Mouse (Mus musculus) c-Kit-positive CD71-positive TER-119-positive erythroid progenitor cells, embryonic 14.5 days (primary cell): ENCODE results near the gene Psph.
"Not testable (repeated sequence)": the region's sequence is repeated elsewhere in the genome, so short reads cannot be mapped to it uniquely, and the experiment has no call there.

Experiments used
- DNase-seq: peaks from one replicate; pipeline ENCODE4 v3.0.0-alpha.2; 2013; ENCODE audit warnings: low spot score

Psph gene

GRCm38 (mm10) chr5:129786818-129787790, at the start of gene Psph:
Gene Psph (minus strand): TSS chr5:129787449.
- DNase-seq = peak; percentile 99

GRCm38 (mm10) chr5:129790591-129790990, 3.3 kb upstream of the Psph start:
- DNase-seq = not testable (repeated sequence)

GRCm38 (mm10) chr5:129787818-129788593, 757 bp upstream of the Psph start:
- DNase-seq = no peak

GRCm38 (mm10) chr5:129786161-129786560, 1.1 kb downstream of the Psph start:
- DNase-seq = peak; percentile 9

GRCm38 (mm10) chr5:129785235-129785870, 1.9 kb downstream of the Psph start:
- peak; percentile 16 for DNase-seq

- peak; percentile 45 for DNase-seq
These were observed 5.0 kb downstream of the Psph start for GRCm38 (mm10) chr5:129782211-129782610.

GRCm38 (mm10) chr5:129780131-129780530, 7.1 kb downstream of the Psph start:
- DNase-seq = no peak

- peak; percentile 72 for DNase-seq
These were observed 8.1 kb downstream of the Psph start for GRCm38 (mm10) chr5:129778996-129779716.

- peak; percentile 7 for DNase-seq
These were observed 8.8 kb downstream of the Psph start for GRCm38 (mm10) chr5:129778348-129778995.

- DNase-seq = no peak
These were observed 12.6 kb downstream of the Psph start for GRCm38 (mm10) chr5:129774661-129775060.

- not testable (repeated sequence) for DNase-seq
These were observed 13.9 kb downstream of the Psph start for GRCm38 (mm10) chr5:129773330-129773729.

- DNase-seq = no peak
These were observed 14.8 kb downstream of the Psph start for GRCm38 (mm10) chr5:129772433-129772832.

GRCm38 (mm10) chr5:129770443-129771355, 16.6 kb downstream of the Psph start:
- no peak for DNase-seq

- no peak for DNase-seq
These were observed 25.2 kb downstream of the Psph start for GRCm38 (mm10) chr5:129761865-129762540.

- no peak for DNase-seq
These were observed 27.2 kb downstream of the Psph start for GRCm38 (mm10) chr5:129759929-129760480.

- DNase-seq = no peak
These were observed 30.4 kb downstream of the Psph start for GRCm38 (mm10) chr5:129756886-129757285.

GRCm38 (mm10) chr5:129744050-129744449, 43.2 kb downstream of the Psph start:
- DNase-seq = no peak

- DNase-seq = peak; percentile 56
These were observed 44.3 kb downstream of the Psph start for GRCm38 (mm10) chr5:129742903-129743488.

GRCm38 (mm10) chr5:129740976-129741375, 46.3 kb downstream of the Psph start:
- DNase-seq = no peak
